Mouse (Mus musculus): ENCODE measurements around the gene 1700008O03Rik.

- TF ChIP-seq CTCF (IDR thresholded peaks at IDR 0.05; ENCODE audit: extremely low read depth, insufficient read length, insufficient replicate concordance, low read depth, low read length) = no peak
- TF ChIP-seq POLR2A (IDR thresholded peaks at IDR 0.05; ENCODE audit: low read depth, low read length) = no peak
Observed at GRCm38 (mm10) chr7:44384716-44385059, 932 bp downstream of the 1700008O03Rik start.
